Mouse (Mus musculus): ENCODE measurements around the gene Hoxa1. TPM values are rescaled to one million over a fixed set of nuclear protein-coding genes. Genes with fewer than 3 reads are reported as not detected.

Hoxa1 gene
- total RNA-seq, 2 experiments from 2014 or later = not detected

GRCm38 (mm10) chr6:52162611-52163365, 4.7 kb upstream of the Hoxa1 start:
- ATAC-seq (replicated peaks; ENCODE audit: low FRiP score, poor library complexity, severe bottlenecking) = no peak

GRCm38 (mm10) chr6:52162093-52162380, 3.9 kb upstream of the Hoxa1 start:
- ATAC-seq (replicated peaks; ENCODE audit: low FRiP score, poor library complexity, severe bottlenecking) = no peak

- no peak for ATAC-seq (replicated peaks; ENCODE audit: low FRiP score, poor library complexity, severe bottlenecking)
These were observed 3.4 kb upstream of the Hoxa1 start for GRCm38 (mm10) chr6:52161336-52162092.

- no peak for ATAC-seq (replicated peaks; ENCODE audit: low FRiP score, poor library complexity, severe bottlenecking)
These were observed 2.6 kb upstream of the Hoxa1 start for GRCm38 (mm10) chr6:52160511-52161335.

- no peak for ATAC-seq (replicated peaks; ENCODE audit: low FRiP score, poor library complexity, severe bottlenecking)
These were observed 1.9 kb upstream of the Hoxa1 start for GRCm38 (mm10) chr6:52159979-52160378.

GRCm38 (mm10) chr6:52159164-52159761, 1.1 kb upstream of the Hoxa1 start:
- ATAC-seq (replicated peaks; ENCODE audit: low FRiP score, poor library complexity, severe bottlenecking) = no peak

- ATAC-seq (replicated peaks; ENCODE audit: low FRiP score, poor library complexity, severe bottlenecking) = no peak
These were observed 446 bp downstream of the Hoxa1 start for GRCm38 (mm10) chr6:52157466-52158275.

GRCm38 (mm10) chr6:52156551-52157200, 1.4 kb downstream of the Hoxa1 start:
- no peak for ATAC-seq (replicated peaks; ENCODE audit: low FRiP score, poor library complexity, severe bottlenecking)

- ATAC-seq (replicated peaks; ENCODE audit: low FRiP score, poor library complexity, severe bottlenecking) = no peak
These were observed 2.6 kb downstream of the Hoxa1 start for GRCm38 (mm10) chr6:52155471-52155870.

- no peak for ATAC-seq (replicated peaks; ENCODE audit: low FRiP score, poor library complexity, severe bottlenecking)
These were observed 4.1 kb downstream of the Hoxa1 start for GRCm38 (mm10) chr6:52154044-52154443.

- ATAC-seq (replicated peaks; ENCODE audit: low FRiP score, poor library complexity, severe bottlenecking) = no peak
These were observed 4.8 kb downstream of the Hoxa1 start for GRCm38 (mm10) chr6:52153270-52153669.

- no peak for ATAC-seq (replicated peaks; ENCODE audit: low FRiP score, poor library complexity, severe bottlenecking)
These were observed 5.6 kb downstream of the Hoxa1 start for GRCm38 (mm10) chr6:52152226-52153193.

GRCm38 (mm10) chr6:52151571-52151970, 6.5 kb downstream of the Hoxa1 start:
- ATAC-seq (replicated peaks; ENCODE audit: low FRiP score, poor library complexity, severe bottlenecking) = no peak

GRCm38 (mm10) chr6:52150401-52150966, 7.6 kb downstream of the Hoxa1 start:
- ATAC-seq (replicated peaks; ENCODE audit: low FRiP score, poor library complexity, severe bottlenecking) = no peak

- ATAC-seq (replicated peaks; ENCODE audit: low FRiP score, poor library complexity, severe bottlenecking) = no peak
These were observed 19.0 kb downstream of the Hoxa1 start for GRCm38 (mm10) chr6:52139115-52139514.

GRCm38 (mm10) chr6:52138576-52138975, 19.5 kb downstream of the Hoxa1 start:
- no peak for ATAC-seq (replicated peaks; ENCODE audit: low FRiP score, poor library complexity, severe bottlenecking)

GRCm38 (mm10) chr6:52137841-52138535, 20.1 kb downstream of the Hoxa1 start:
- ATAC-seq (replicated peaks; ENCODE audit: low FRiP score, poor library complexity, severe bottlenecking) = no peak
